Mouse (Mus musculus) layer of hippocampus, postnatal 10 days (tissue): ENCODE measurements around the gene Chrnb4. TPM values are rescaled to one million over a fixed set of nuclear protein-coding genes. Genes with fewer than 3 reads are reported as not detected.

Experiments used
- DNase-seq, 2 experiments: peaks; one replicate each; pipeline ENCODE4 v3.0.0; 2021; ENCODE audit warnings: low spot score in 2 of 2
- long read RNA-seq: library from polyadenylated mRNA; stranded (forward); transcript quantifications from one replicate; pipeline ENCODE4 v2.0.0, GENCODE M21; 2023
- total RNA-seq, 2 experiments: library from RNA; stranded (reverse); gene quantifications; 2 replicates each; pipeline ENCODE4 v1.2.3; 2021

The Chrnb4 gene
- under 1 TPM in 1 of 2 experiments, not detected in 1; 0.11 TPM for total RNA-seq
- long read RNA-seq, partial matches to known transcripts, result 1 of 1 reads
- long read RNA-seq, other reads (novel, unspliced or antisense), result 0 of 1 reads

DNA sequence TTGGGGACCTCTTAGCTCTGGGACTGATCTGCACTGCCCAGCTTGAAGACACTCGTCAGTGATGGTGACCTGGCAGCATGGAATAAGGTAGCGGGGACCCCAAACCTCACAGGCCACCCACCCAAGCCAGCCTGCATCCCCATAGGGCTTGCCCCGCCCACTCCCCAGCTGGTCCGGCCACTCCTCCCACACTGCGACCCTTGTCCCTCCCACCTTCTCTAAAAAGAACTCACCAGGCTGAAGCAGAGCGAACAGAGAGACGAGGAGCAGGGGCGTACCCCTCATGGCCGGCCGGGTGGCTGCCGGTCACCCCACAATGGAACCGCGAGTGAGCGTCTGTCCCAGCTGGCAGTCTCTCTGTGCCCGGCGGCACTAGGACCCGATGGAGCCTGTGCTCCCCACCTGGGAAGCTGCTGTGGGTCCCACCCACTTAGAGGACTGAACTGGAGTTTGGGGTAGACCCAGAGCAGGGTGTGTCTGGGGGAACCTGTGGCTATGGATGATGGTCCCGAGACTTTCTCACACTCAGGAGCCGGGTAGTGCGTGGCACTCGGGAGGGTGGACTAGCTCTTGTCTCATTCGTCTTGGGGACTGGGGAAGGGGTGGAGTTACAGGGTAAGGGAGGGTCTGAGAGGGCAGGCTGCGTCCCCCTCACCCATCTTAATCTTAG, at the start of gene Chrnb4:
Gene Chrnb4, minus strand, starts transcription at position 569 of the 670 bp plus-strand sequence.
- no peak for DNase-seq

DNA sequence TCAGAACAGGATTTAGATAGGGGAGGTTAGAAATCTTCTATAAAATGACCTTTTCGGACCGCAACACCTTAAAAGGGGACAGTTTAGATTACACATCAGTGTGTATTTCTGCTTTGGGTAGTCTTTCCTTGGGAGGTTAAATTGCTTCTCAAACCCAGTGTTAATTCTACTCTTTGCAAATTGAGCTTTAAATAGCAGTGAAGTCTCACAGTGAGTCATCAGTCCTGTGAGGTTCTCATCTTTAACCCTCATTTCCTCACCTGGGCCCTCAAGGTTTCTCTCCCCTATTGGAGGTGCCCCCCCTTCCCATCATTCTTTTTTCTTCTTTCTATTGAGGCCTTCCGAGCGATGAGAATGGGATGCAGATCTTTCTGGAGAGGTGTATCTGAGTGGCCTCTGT, 48.3 kb upstream of the Chrnb4 start:
- no peak for DNase-seq

- DNase-seq, result no peak
Measured at GRCm38 (mm10) chr9:55096033-55096432, 47.5 kb upstream of the Chrnb4 start.

DNA sequence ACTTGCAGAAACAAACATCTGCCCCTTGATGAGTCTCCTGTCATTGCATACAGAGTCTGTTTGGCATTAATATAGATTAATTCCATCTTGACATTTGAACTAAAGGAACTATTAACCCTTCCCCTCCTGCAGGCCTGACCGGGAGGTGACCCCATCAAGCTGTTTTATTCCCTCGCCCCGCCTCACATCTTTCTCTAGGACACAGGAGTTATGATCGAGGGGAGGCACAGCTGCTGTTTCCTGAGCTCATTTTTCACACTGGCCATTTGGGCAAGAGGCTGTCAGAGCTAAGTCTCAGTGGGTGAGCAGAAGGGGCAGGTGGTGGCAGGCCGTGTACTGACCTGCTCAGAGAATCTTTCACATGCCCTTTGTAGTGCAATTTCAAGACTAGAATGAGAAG, 41.6 kb upstream of the Chrnb4 start:
- no peak for DNase-seq

DNA sequence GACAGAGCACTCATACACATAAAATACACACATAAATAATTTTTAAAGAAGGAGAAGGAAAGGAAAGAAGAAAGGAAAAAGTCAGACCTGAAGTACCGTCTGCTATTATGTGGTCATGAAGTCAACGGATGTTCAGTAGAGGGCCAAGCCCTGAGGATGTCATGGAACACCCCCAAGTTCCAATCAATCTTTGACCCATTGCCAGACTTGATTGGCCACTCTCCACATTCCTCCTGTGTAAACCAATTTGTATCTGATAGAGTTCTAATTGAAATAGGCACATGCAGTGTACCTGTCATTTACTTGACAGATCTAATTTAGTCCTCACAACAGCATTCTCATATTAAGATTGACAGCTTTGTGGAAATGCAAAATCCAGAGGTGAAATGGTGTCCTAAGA, 40.6 kb upstream of the Chrnb4 start:
- no peak for DNase-seq

GRCm38 (mm10) chr9:55083154-55083913, 34.8 kb upstream of the Chrnb4 start:
- DNase-seq, result no peak

DNA sequence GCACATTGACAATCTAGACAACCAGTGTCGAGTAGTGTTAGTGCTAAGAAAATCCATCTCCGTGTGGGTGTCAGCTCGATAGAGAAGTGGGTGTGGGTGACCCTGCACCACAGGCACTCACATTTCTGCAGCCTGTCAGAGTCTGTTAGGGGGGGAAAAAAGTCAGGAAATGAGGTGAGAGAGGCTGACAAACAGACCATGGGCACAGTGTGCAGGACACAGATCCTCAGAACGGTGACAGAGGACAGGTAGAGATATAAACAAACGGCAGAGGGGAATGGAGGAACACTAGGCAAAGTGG, 19.3 kb upstream of the Chrnb4 start:
- DNase-seq, result no peak

DNA sequence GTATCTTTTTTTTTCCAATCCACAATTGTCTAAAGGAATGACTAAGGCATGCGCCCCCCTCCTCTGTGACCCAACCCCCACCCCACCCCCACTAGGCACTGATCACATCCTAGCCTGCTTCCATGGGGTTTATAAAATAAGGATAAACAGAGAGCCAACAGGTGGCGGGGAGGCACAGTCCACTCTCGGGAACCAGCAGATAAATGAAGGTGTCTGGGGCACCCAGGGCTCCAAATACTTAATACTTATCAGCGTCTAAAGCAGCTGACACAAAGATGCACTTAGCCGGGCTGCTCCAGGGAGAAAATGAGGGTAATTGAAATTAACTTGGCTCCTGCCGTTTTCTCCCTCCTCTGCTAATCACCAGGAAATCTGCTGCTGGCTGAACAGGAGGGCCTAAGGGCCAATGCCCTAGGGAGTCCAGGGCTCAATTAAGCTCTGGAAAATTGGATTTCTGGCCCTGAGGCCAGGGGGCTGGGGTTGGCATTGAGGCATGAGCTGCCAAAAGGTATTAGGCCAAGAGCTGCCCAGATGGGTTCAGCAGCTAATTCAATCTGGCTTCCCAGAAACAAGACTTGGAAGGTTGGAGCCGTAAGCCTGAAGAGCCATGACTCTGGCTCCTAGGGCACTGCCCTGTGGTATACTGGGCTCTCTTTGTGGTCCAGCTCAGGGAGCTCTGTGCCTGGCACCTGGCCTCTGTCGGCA, 18.8 kb upstream of the Chrnb4 start:
- DNase-seq, result peak; percentile 31 to 36

DNA sequence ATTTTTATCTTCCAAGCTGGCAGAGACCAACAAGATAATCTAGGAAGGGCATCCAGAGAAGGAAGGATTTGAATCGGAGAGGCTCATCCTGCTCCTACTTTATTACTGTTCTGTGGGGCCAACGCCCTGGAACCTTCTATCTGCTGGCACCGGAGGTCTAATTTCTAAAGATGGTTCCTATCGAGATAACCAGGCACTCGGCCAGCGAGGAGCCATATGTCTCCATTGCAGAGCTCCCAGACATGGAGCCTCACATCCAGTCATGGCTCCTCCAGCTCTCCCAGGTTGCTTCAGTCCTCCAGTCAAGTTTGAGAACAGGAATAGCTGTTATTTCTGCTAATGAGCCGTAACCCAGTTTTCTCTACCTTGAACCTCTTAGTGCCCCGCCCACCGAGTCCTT, 16.7 kb upstream of the Chrnb4 start:
- DNase-seq, result no peak

DNA sequence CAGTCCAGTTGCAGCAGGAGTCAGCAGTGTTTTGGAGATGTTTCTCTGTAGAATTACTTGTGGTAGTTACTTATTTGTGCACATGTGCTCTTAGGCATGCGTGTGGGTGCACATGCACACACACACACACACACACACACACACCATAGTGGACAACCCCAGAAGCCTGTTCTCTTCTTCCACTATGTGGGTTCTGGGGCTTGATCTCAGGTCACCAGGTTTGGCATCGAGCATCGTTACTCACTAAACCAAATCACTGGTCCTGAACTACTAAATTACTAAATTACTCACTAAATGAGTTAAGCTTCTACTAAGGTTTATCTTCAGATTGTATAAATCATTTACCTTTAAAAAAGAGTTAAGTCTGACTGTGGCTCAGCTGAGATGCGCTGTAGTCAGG, 9.5 kb upstream of the Chrnb4 start:
- DNase-seq, result no peak

DNA sequence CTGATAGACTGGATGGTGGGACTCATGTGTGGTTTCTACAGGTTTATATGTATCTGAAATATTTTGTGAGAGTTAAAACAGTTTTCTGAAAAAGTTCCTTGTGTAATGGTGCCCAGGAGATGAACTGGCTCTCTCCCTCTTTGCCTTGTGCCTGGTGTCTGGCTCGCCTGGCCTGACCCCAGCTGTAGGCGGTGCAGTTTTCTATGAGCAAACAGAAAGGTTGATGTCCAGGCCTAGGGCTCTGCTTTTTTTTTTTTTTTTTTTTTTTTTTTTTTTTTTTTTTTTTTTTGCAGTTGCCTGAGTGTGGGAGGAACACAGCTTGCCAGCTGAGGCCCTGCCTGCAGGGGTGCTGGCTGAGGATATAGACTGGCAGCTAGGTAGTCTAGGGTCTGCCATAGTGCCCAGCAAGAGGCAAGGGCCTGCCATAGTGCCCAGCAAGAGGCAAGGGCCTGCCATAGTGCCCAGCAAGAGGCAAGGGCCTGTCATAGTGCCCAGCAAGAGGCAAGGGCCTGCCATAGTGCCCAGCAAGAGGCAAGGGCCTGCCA, 6.9 kb upstream of the Chrnb4 start:
- DNase-seq, result no peak

DNA sequence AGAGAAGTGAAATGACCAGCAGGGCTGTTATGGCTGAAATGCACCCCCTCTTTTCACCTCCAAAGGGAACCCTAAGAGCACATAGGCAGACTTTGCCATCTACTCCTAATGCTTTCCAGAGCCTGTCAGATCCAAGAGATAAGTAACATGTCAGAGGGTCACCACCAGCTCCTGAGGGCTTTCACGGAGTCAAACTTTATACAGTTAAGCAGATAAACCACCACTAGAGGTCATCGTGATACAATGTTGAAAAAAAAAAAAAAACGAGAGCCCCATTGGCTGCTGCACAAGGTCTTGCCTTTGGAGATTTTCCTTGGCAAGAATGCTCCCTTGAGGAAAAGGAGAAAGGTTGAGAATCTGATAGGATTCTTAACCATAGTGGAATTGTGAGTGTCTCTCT, 1.8 kb downstream of the Chrnb4 start:
- no peak for DNase-seq

GRCm38 (mm10) chr9:55045001-55045400, 3.6 kb downstream of the Chrnb4 start:
- no peak for DNase-seq

DNA sequence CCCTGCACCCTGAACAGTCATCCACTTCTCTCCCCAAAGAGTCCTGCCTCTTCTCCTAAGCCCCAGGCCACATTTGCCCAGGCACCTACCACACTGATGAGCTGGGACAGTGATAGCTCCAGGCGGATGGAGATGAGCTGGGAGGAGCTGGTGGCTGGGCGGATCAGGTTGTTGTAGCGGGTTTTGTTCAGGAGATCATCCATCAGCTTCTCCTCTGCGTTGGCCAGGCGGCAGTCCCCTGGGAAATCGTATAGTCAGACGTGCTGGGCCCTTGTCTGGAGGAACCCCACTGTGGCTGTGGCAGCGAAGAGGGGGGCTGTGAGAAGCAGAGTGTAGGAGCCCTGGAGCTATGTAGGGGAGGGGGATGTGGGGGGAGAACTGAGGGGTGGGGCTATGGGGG, 4.9 kb downstream of the Chrnb4 start:
- no peak for DNase-seq

DNA sequence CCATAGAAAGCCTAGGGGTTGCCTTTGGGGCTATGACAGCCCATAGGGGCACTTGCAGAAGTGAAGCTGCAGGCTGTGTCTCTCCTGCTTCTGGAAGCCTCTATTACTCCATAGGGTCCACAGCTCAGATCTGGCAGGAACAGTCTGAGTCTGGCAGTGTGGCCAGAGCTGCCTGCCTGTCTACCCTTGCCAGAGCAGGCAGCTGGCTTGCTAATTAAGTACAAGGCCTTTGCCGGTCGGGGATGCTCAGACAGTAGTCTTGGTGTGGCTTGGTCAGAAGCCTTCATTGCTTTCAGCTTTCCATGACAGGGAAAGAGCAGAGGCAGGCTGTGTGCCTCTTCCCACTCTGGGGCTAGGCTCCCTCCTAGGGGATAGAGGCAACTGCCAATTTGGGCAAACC, 7.2 kb downstream of the Chrnb4 start:
- peak; percentile 36 to 50 for DNase-seq

GRCm38 (mm10) chr9:55039983-55040382, 8.6 kb downstream of the Chrnb4 start:
- peak; percentile 36 to 61 for DNase-seq

DNA sequence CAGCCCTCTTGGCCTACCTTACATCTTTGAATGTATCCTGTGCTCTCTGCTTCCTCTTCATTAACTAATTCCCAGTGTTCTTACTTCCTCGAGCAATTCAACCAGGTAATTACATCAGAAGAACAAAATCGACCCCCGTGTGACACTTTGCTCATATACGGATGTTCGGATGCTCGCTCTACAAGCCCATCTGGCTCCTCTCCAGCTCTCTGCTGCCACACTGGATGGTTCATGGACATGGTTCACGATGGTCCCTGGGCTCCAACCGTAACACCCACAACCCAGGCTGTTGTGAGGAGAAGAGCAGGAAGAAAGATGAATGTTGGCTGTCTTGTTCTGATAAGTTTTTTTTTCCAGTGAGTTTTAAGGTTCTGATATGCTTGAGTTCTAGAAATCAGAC, 9.6 kb downstream of the Chrnb4 start:
- no peak for DNase-seq

DNA sequence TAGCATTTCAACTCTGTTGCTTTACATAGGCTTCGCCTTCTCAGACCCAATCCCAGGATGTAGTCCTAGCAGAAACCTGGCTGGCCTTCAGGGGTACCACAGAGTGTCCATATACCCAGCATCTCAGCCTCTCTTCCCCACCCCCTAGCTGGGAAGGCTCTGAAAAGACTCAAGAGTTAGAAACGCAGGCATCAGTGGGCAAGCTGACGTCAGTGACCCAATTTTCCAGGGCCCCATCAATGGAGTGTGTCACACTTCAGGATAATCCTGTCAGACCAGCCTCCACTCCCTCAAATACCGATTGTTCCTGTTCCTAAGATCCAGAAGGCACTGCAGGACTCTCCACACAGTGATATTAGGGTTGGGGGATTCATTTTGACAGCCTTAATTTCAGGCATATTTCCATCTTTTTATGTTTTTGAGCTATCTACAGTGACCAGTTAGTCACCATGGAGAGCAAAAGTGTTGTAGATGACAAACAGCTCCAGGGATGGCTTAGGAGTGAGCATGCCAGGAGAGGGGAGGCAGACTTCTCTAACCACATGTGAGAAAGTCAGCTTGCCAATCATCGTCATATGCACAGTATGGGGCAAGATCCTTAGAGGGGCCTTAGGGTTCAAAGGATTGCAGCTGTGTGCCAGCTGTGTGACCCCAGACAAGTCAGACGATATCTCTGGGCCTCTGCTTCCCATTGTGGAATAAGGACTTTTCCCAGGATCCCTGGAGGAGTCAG, 17.0 kb downstream of the Chrnb4 start:
- no peak for DNase-seq

GRCm38 (mm10) chr9:55026275-55026663, 22.3 kb downstream of the Chrnb4 start, which contains the start of gene Chrna3:
TSS of gene Chrna3 (minus strand) at chr9:55026562.
- no peak for DNase-seq

DNA sequence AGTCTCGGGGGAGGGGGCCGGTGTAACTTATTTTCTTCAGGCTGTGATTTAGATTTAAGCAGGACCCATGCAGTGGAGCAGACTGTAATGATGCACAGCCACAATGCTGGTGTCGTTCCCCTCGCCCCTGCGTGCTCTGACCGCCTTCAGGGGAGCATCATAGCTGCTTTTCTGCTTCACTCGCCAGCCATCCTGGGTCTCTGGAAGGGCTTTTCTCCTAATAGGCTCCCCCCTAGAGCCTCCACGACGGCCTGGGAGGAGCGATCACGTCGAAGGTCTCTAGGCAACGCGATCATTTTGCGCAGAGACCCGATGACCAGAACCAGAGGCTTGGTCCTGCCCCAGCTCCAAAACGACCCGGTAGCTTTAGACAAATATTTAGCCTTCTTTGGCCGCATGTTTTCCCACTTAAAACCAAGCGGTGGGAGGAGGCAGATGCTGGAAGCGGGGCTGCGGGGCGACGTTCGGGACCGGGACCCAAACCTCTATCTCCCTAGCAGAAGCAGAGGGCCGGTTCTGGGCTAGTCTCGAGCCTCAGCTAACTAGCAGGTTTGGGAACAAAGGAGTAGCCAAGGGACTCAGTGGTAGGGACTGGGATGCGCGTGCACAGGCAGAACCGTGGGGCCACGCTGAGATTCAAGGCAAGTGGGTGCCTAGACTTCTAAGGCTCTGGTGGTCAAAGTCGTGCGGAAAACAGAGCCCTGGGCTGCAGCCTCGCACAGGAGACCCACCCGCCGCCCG, 22.9 kb downstream of the Chrnb4 start:
- no peak for DNase-seq
